Mouse (Mus musculus): ENCODE results near the gene 1700010B08Rik.

Gene 1700010B08Rik

GRCm38 (mm10) chr2:173767959-173768595 lies 48.9 kb downstream of the 1700010B08Rik start:
- no peak for DNase-seq (ENCODE audit: extremely low read depth, low read depth, low spot score)

- DNase-seq (ENCODE audit: extremely low read depth, low read depth, low spot score) = no peak
Measured at GRCm38 (mm10) chr2:173769183-173769582, 50.0 kb downstream of the 1700010B08Rik start.

GRCm38 (mm10) chr2:173770620-173771019 lies 51.4 kb downstream of the 1700010B08Rik start:
- DNase-seq (ENCODE audit: extremely low read depth, low read depth, low spot score) = no peak

All from fat pad, adult 2 months (tissue).